In genomic region chr19:30128177-30128576, GRCm38 (mm10) we compare ENCODE assay signal across 9 mouse cellular contexts. TPM values are rescaled to one million over a fixed set of nuclear protein-coding genes. Genes with fewer than 3 reads are reported as not detected.
DNase-seq lines count a peak whose midpoint lies in the region; ATAC-seq and TF ChIP-seq lines count a peak whose summit lies in the region.
"Had no signal": no experiment of that assay in that cellular context is flagged by ENCODE, and none has a peak within 500 bp of the region (broad histone marks: within the 10 kb centered on the region; RNA-seq: fewer than 3 reads in every experiment).

No protein-coding gene starts in this region.

- TF ChIP-seq CTCF in brain, embryonic 14.5 days (IDR thresholded peaks at IDR 0.05; ENCODE audit: borderline replicate concordance, extremely low read depth, insufficient read depth, insufficient read length): peak; percentile 7; the same call in 1 of the 2 replicates

- peak; percentile 51 for ATAC-seq in forebrain, embryonic 15.5 days (replicated peaks)
- 0 out of 2 replicates have a peak, but pooled peaks have one; percentile 49 for ATAC-seq in liver, embryonic 11.5 days (replicated peaks; ENCODE audit: low FRiP score)
- ATAC-seq in midbrain, embryonic 15.5 days (replicated peaks): peak; percentile 67; the same call in 1 of the 2 replicates

- H3K27me3 ChIP-seq in forebrain, embryonic 15.5 days: no peaks in the 10 kb centered on the region
- H3K27me3 ChIP-seq in forebrain, embryonic 10.5 days (ENCODE audit: poor library complexity, severe bottlenecking): no peaks in the 10 kb centered on the region
- no peaks in the 10 kb centered on the region for H3K27me3 ChIP-seq in liver, embryonic 11.5 days (replicated peaks; ENCODE audit: control insufficient read depth, insufficient read depth, low read length)
- no peaks in the 10 kb centered on the region for H3K27me3 ChIP-seq in midbrain, embryonic 15.5 days (replicated peaks)
- H3K27me3 ChIP-seq: liver, embryonic 15.5 days had no signal

- no peak for TF ChIP-seq POLR2A in brain, embryonic 14.5 days (IDR thresholded peaks at IDR 0.05; ENCODE audit: borderline replicate concordance, extremely low read depth, insufficient read depth, insufficient read length, poor library complexity, severe bottlenecking)

- 76% methylated on average over 4 of the region's 4 CpGs for WGBS in forebrain, embryonic 15.5 days
- 92% methylated on average over 4 of the region's 4 CpGs for WGBS in forebrain, embryonic 10.5 days
- WGBS in liver, embryonic 11.5 days: 54% methylated on average over 4 of the region's 4 CpGs
- 65% methylated on average over 4 of the region's 4 CpGs for WGBS in midbrain, embryonic 15.5 days

- H3K9ac ChIP-seq in forebrain, embryonic 15.5 days (replicated peaks): no peak overlapping the region
- no peak overlapping the region for H3K9ac ChIP-seq in liver, embryonic 11.5 days (ENCODE audit: low read depth, low read length)
- H3K9ac ChIP-seq in midbrain, embryonic 15.5 days: no peak overlapping the region
- H3K9ac ChIP-seq: liver, embryonic 15.5 days had no signal

- DNase-seq in forebrain, embryonic 10.5 days (ENCODE audit: extremely low spot score, low spot score): no peak
- DNase-seq in liver, embryonic 11.5 days (ENCODE audit: low spot score): no peak
- DNase-seq in liver: no peak
- peak; percentile 79 for DNase-seq in brain, embryonic 14.5 days (ENCODE audit: low read depth)
- no peak for DNase-seq in gastrocnemius, postnatal 10 days
- DNase-seq in spleen, postnatal 4 days (ENCODE audit: low spot score in 2 of 2): no peak

- no peak overlapping the region for H3K4me2 ChIP-seq in forebrain, embryonic 15.5 days (replicated peaks)
- no peak overlapping the region for H3K4me2 ChIP-seq in liver, embryonic 11.5 days
- H3K4me2 ChIP-seq in midbrain, embryonic 15.5 days: no peak overlapping the region
- H3K4me2 ChIP-seq: liver, embryonic 15.5 days had no signal

- no peaks in the 10 kb centered on the region for H3K9me3 ChIP-seq in forebrain, embryonic 15.5 days
- H3K9me3 ChIP-seq in forebrain, embryonic 10.5 days: no peaks in the 10 kb centered on the region
- H3K9me3 ChIP-seq in liver, embryonic 11.5 days (ENCODE audit: control insufficient read depth, low read length): no peaks in the 10 kb centered on the region
- H3K9me3 ChIP-seq in midbrain, embryonic 15.5 days: no peaks in the 10 kb centered on the region
- H3K9me3 ChIP-seq: liver, embryonic 15.5 days had no signal

- H3K4me3 ChIP-seq in forebrain, embryonic 15.5 days: no peak overlapping the region
- H3K4me3 ChIP-seq in forebrain, embryonic 10.5 days: no peak overlapping the region
- H3K4me3 ChIP-seq in liver, embryonic 11.5 days (ENCODE audit: low read depth, low read length): no peak overlapping the region
- H3K4me3 ChIP-seq in midbrain, embryonic 15.5 days: no peak overlapping the region
- H3K4me3 ChIP-seq: liver, embryonic 15.5 days had no signal

- no peak overlapping the region for H3K27ac ChIP-seq in forebrain, embryonic 15.5 days (replicated peaks)
- no peak overlapping the region for H3K27ac ChIP-seq in forebrain, embryonic 10.5 days
- H3K27ac ChIP-seq in liver, embryonic 11.5 days (ENCODE audit: low read depth, low read length): no peak overlapping the region
- no peak overlapping the region for H3K27ac ChIP-seq in midbrain, embryonic 15.5 days
- H3K27ac ChIP-seq: liver, embryonic 15.5 days had no signal

- peaks cover 7% of the 10 kb centered on the region; the same call in 1 of the 2 replicates for H3K4me1 ChIP-seq in forebrain, embryonic 15.5 days
- H3K4me1 ChIP-seq in forebrain, embryonic 10.5 days: peaks cover 10% of the 10 kb centered on the region
- H3K4me1 ChIP-seq in liver, embryonic 11.5 days (replicated peaks; ENCODE audit: control insufficient read depth, insufficient read depth, low read length): no peaks in the 10 kb centered on the region
- peaks cover 8% of the 10 kb centered on the region for H3K4me1 ChIP-seq in midbrain, embryonic 15.5 days
- H3K4me1 ChIP-seq: liver, embryonic 15.5 days had no signal

- no peaks in the 10 kb centered on the region for H3K36me3 ChIP-seq in forebrain, embryonic 15.5 days
- H3K36me3 ChIP-seq in forebrain, embryonic 10.5 days (replicated peaks): peaks cover 94% of the 10 kb centered on the region
- no peaks in the 10 kb centered on the region for H3K36me3 ChIP-seq in liver, embryonic 11.5 days (ENCODE audit: control insufficient read depth, insufficient read depth, low read length)
- H3K36me3 ChIP-seq in midbrain, embryonic 15.5 days (replicated peaks): no peaks in the 10 kb centered on the region

RNA-seq across cellular contexts. Expression of gene Gldc, which starts 47.1 kb away (rescaled TPM):
- 15.4 and 15.7 TPM in 2 replicates for polyA plus RNA-seq in forebrain, embryonic 15.5 days (2015; fragmentation: Nextera tagmentation; extraction: Ambion mirVana)
- 48.4 and 49.3 TPM in 2 replicates for polyA plus RNA-seq in forebrain, embryonic 10.5 days (2016; fragmentation: Nextera tagmentation; extraction: Ambion mirVana)
- polyA plus RNA-seq in liver, embryonic 11.5 days (2014; fragmentation: Nextera tagmentation; extraction: Ambion mirVana): 22.2 and 24.7 TPM in 2 replicates
- 13.7 and 18.0 TPM in 2 replicates for polyA plus RNA-seq in brain, embryonic 14.5 days (2012; rRNA removed)
- 6.6 and 7.7 TPM in 2 replicates for polyA plus RNA-seq in midbrain, embryonic 15.5 days (2015; fragmentation: Nextera tagmentation; extraction: Ambion mirVana)
- total RNA-seq in gastrocnemius, postnatal 10 days (2021): under 1 TPM; 0.16 to 0.34 TPM
